Comparison of ENCODE assay signal across 40 mouse cellular contexts in the genomic region with DNA sequence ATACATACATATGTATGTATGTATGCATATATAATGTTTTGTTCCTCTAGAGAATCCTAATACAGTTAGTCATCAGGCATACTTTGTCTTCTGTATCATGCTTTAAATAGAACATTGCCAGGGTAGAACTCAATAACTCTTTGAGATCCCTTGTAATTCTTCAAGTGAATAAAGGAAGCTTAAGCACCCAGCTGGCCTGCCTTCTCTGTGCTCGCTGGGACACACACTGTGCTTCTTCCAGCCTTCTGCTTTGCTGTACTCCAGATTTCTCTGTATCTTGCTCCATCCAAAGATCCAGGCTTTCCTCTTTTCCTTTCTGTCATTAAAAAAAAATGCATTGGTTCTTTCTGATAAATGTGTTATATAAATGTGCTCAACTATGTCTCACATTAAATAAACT. TPM values are rescaled to one million over a fixed set of nuclear protein-coding genes. Genes with fewer than 3 reads are reported as not detected.
"Had no signal": no experiment of that assay in that cellular context is flagged by ENCODE, and none has a peak within 500 bp of the region (broad histone marks: within the 10 kb centered on the region; RNA-seq: fewer than 3 reads in every experiment).

No protein-coding gene starts in this region.

- H3K27ac ChIP-seq: gastrocnemius, adult 2 months; heart, embryonic 10.5 days; hindbrain, embryonic 10.5 days; hindbrain, embryonic 12.5 days; hindbrain, embryonic 14.5 days; intestine, embryonic 15.5 days; kidney, postnatal 0 days; limb, embryonic 13.5 days; limb, embryonic 15.5 days; liver, embryonic 12.5 days; liver, embryonic 14.5 days had no signal

- ATAC-seq: hindbrain, embryonic 16.5 days; inflammation-experienced regulatory T-cells, adult 6 months; intestine, embryonic 15.5 days; intestine, postnatal 0 days; liver, embryonic 12.5 days had no signal

- H3K4me1 ChIP-seq: heart, embryonic 10.5 days; heart, embryonic 12.5 days; hindbrain, embryonic 10.5 days; hindbrain, embryonic 12.5 days; intestine, embryonic 15.5 days; limb, embryonic 13.5 days; limb, embryonic 15.5 days; liver, embryonic 12.5 days had no signal

- H3K9me3 ChIP-seq: heart, embryonic 10.5 days; heart, embryonic 12.5 days; hindbrain, embryonic 10.5 days; hindbrain, embryonic 12.5 days; intestine, embryonic 15.5 days; limb, embryonic 13.5 days; limb, embryonic 15.5 days; liver, embryonic 12.5 days had no signal

- DNase-seq: gastrocnemius, adult 2 months; gastrocnemius, postnatal 10 days; gastrocnemius, postnatal 25 days; heart, adult 18-20 months; heart, postnatal 10 days; heart, postnatal 4 days; kidney, adult 18-20 months; kidney, adult 8-10 months; kidney, postnatal 14 days; kidney, postnatal 36 days; left cerebral cortex, postnatal 4 days had no signal

- H3K36me3 ChIP-seq: heart, embryonic 10.5 days; heart, embryonic 12.5 days; hindbrain, embryonic 10.5 days; hindbrain, embryonic 12.5 days; intestine, embryonic 15.5 days; limb, embryonic 13.5 days; limb, embryonic 15.5 days; liver, embryonic 12.5 days had no signal

- H3K4me3 ChIP-seq: gastrocnemius, adult 2 months; heart, embryonic 10.5 days; heart, embryonic 12.5 days; hindbrain, embryonic 10.5 days; hindbrain, embryonic 12.5 days; intestine, embryonic 15.5 days; limb, embryonic 13.5 days; limb, embryonic 15.5 days; liver, embryonic 12.5 days had no signal

- H3K27me3 ChIP-seq: heart, embryonic 12.5 days; hindbrain, embryonic 12.5 days; intestine, embryonic 15.5 days; limb, embryonic 13.5 days; limb, embryonic 15.5 days; liver, embryonic 12.5 days had no signal

- H3K9ac ChIP-seq: heart, embryonic 12.5 days; hindbrain, embryonic 12.5 days; hindbrain, embryonic 14.5 days; intestine, embryonic 15.5 days; limb, embryonic 13.5 days; limb, embryonic 15.5 days; liver, embryonic 12.5 days; liver, embryonic 14.5 days had no signal

- H3K4me2 ChIP-seq: heart, embryonic 12.5 days; hindbrain, embryonic 12.5 days; hindbrain, embryonic 14.5 days; intestine, embryonic 15.5 days; limb, embryonic 13.5 days; limb, embryonic 15.5 days; liver, embryonic 12.5 days had no signal

RNA-seq across cellular contexts. Expression of gene Hyal6, which starts 45.2 kb away (rescaled TPM):
- total RNA-seq: gastrocnemius, adult 2 months; gastrocnemius, postnatal 10 days; gastrocnemius, postnatal 25 days; gastrocnemius, postnatal 4 days; granulocyte monocyte progenitor cell, adult 5-6 weeks; heart, adult 18-20 months; heart, adult 8-10 months; heart, postnatal 10 days; heart, postnatal 25 days; heart, postnatal 4 days; layer of hippocampus, postnatal 36 days; left cerebral cortex, adult 18-20 months; left cerebral cortex, adult 8-10 months; left cerebral cortex, postnatal 10 days; left cerebral cortex, postnatal 25 days; left cerebral cortex, postnatal 4 days; liver, adult 2 months had no signal
- polyA plus RNA-seq: heart, embryonic 10.5 days; heart, embryonic 12.5 days; heart, embryonic 14.5 days; heart, embryonic 16.5 days; hindbrain, embryonic 10.5 days; hindbrain, embryonic 12.5 days; hindbrain, embryonic 14.5 days; hindbrain, embryonic 16.5 days; inflammation-experienced regulatory T-cells, adult 6 months; intestine, embryonic 15.5 days; intestine, postnatal 0 days; kidney, postnatal 0 days; large intestine, adult 2 months; limb, embryonic 11.5 days; limb, embryonic 13.5 days; limb, embryonic 15.5 days; liver, adult 2 months; liver, embryonic 12.5 days; liver, embryonic 16.5 days had no signal
